ENCODE assay signal across 9 mouse cellular contexts in the genomic region with DNA sequence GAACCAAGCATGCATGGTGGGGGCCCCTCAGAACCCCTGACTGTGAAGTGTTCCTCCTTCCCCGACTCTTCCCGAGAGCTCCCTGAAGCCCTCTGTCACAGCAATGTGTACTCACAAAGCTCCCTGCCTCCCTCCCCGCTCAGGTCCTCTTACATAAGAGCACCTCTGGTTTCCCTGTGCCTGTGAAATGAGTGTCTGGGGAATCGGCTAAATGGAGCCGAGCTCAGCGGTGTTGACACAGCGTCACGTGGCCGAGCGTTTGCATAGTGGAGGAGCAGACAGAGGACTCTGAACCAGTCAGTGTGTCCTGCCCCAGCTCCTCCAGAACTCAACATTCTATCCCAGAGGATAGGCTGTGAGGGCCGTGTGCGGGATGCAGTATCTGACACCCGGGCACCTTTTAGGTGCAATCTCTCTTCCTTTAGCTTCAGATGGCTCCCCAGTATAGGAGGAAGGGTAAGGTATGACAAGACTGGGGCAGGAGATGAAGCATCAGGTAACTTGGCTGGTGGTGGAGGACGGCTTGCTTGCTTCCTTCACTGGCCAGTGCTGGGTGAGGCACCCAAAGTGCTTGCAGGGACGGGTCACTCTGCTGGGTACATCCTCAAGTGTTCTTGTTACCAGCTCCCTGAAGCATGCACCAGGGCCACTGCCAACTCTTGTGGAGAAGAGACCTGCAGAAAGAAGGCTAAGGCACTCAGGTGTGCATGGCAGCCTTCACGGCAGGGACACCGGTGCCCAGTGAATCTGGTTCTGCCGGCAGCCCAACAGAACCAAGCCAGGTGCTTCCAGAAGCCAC.
DNase-seq lines count a peak whose midpoint lies in the region; ATAC-seq and TF ChIP-seq lines count a peak whose summit lies in the region.
"Had no signal": no experiment of that assay in that cellular context is flagged by ENCODE, and none has a peak within 500 bp of the region (broad histone marks: within the 10 kb centered on the region; RNA-seq: fewer than 3 reads in every experiment).

No protein-coding gene starts in this region.

- H3K4me1 ChIP-seq in intestine, embryonic 14.5 days (replicated peaks; ENCODE audit: control insufficient read depth, insufficient read depth, low read length): peaks cover 14% of the 10 kb centered on the region
- H3K4me1 ChIP-seq in liver, embryonic 13.5 days (replicated peaks): peaks cover 66% of the 10 kb centered on the region
- H3K4me1 ChIP-seq in cerebellum, adult 2 months (ENCODE audit: control insufficient read depth, insufficient read depth, low read length): peaks cover 33% of the 10 kb centered on the region

- DNase-seq in frontal cortex, postnatal 36 days (ENCODE audit: low spot score in 2 of 2): peak; percentile 29 to 52
- no peak for DNase-seq in frontal cortex, postnatal 10 days (ENCODE audit: low spot score in 2 of 2)
- peak; percentile 36 for DNase-seq in adrenal gland, postnatal 25 days
- peak; percentile 70 for DNase-seq in intestine, embryonic 14.5 days (ENCODE audit: low spot score)
- peak; percentile 15 for DNase-seq in liver, embryonic 13.5 days
- no peak for DNase-seq in cerebellum, adult 2 months

- no peak overlapping the region for H3K9ac ChIP-seq in intestine, embryonic 14.5 days (ENCODE audit: low read length)
- no peak overlapping the region for H3K9ac ChIP-seq in liver, embryonic 13.5 days

- H3K27me3 ChIP-seq in intestine, embryonic 14.5 days (replicated peaks; ENCODE audit: control insufficient read depth, insufficient read depth, low read length): no peaks in the 10 kb centered on the region
- no peaks in the 10 kb centered on the region for H3K27me3 ChIP-seq in liver, embryonic 13.5 days
- no peaks in the 10 kb centered on the region for H3K27me3 ChIP-seq in cerebellum, adult 2 months (ENCODE audit: control insufficient read depth, insufficient read depth, low read length)

- H3K4me3 ChIP-seq in intestine, embryonic 14.5 days (ENCODE audit: low read depth, low read length): no peak overlapping the region
- no peak overlapping the region for H3K4me3 ChIP-seq in liver, embryonic 13.5 days (replicated peaks)
- H3K4me3 ChIP-seq in cerebellum, adult 2 months (replicated peaks; ENCODE audit: insufficient read depth, low read depth, low read length): no peak overlapping the region
- H3K4me3 ChIP-seq: erythroblast, embryonic 14.5 days had no signal

- TF ChIP-seq CTCF in cerebellum, adult 2 months (IDR thresholded peaks at IDR 0.05; ENCODE audit: borderline replicate concordance, insufficient read depth, low read depth, low read length): no peak

- no peak overlapping the region for H3K4me2 ChIP-seq in intestine, embryonic 14.5 days (ENCODE audit: low read length)
- H3K4me2 ChIP-seq in liver, embryonic 13.5 days: 0 out of 2 replicates have a peak overlapping the region, but pooled peaks have one; percentile 2

- 61% methylated on average over 18 of the region's 18 CpGs for WGBS in intestine, embryonic 14.5 days
- 57% methylated on average over 18 of the region's 18 CpGs for WGBS in liver, embryonic 13.5 days (ENCODE audit: insufficient replicate concordance)
- WGBS in cerebellum, adult 2 months: 92% methylated on average over 18 of the region's 18 CpGs

- H3K9me3 ChIP-seq in intestine, embryonic 14.5 days (ENCODE audit: control insufficient read depth, low read length): no peaks in the 10 kb centered on the region
- no peaks in the 10 kb centered on the region for H3K9me3 ChIP-seq in liver, embryonic 13.5 days (replicated peaks)

- peak; percentile 77 for ATAC-seq in intestine, embryonic 14.5 days (replicated peaks; ENCODE audit: low FRiP score, low TSS enrichment, low read depth)
- peak; percentile 75 for ATAC-seq in liver, embryonic 13.5 days (ENCODE audit: low read depth)
- ATAC-seq in monocyte, adult 5-6 weeks (replicated peaks; ENCODE audit: insufficient number of reproducible peaks, low FRiP score, low TSS enrichment, poor library complexity, severe bottlenecking): 0 out of 2 replicates have a peak, but pooled peaks have one; percentile 10
- no peak for ATAC-seq in CD4-positive, CD25-positive, alpha-beta regulatory T cell, adult 4 months

- no peaks in the 10 kb centered on the region for H3K36me3 ChIP-seq in intestine, embryonic 14.5 days (ENCODE audit: control insufficient read depth, insufficient read depth, low read length)
- H3K36me3 ChIP-seq in liver, embryonic 13.5 days: peaks cover 5% of the 10 kb centered on the region; the same call in 1 of the 2 replicates

- H3K27ac ChIP-seq in intestine, embryonic 14.5 days (ENCODE audit: low read depth): peak overlapping the region; percentile 10; the same call in 1 of the 2 replicates
- H3K27ac ChIP-seq in liver, embryonic 13.5 days: peak overlapping the region; percentile 76
- no peak overlapping the region for H3K27ac ChIP-seq in cerebellum, adult 2 months (ENCODE audit: insufficient read depth, low read length)

- no peak for TF ChIP-seq POLR2A in cerebellum, adult 2 months (IDR thresholded peaks at IDR 0.05; ENCODE audit: borderline replicate concordance, insufficient read depth, low read length)

Comparison
In these comparisons a context has a peak if more than half of its experiments do, and no peak if none do; other contexts are left out.
1. DNase-seq: peak in frontal cortex, postnatal 36 days (2 of 2), adrenal gland, postnatal 25 days (single experiment), intestine, embryonic 14.5 days (single experiment) and liver, embryonic 13.5 days (single experiment); none in frontal cortex, postnatal 10 days (0 of 2) and cerebellum, adult 2 months (0 of 2).